Mouse (Mus musculus) liver, embryonic 14.5 days (tissue): Measurements from ENCODE around the gene Rab34.

Experiments
- CTCF ChIP-seq: IDR thresholded peaks from 2 replicates; pipeline ENCODE4 v1.5.1; 2016; ENCODE audit warnings: antibody characterized with exemption, low read depth, control low read depth
- EP300 ChIP-seq: IDR thresholded peaks from 2 replicates; pipeline ENCODE4 v1.6.1; 2016; ENCODE audit warnings: antibody characterized with exemption, low read depth

DNA sequence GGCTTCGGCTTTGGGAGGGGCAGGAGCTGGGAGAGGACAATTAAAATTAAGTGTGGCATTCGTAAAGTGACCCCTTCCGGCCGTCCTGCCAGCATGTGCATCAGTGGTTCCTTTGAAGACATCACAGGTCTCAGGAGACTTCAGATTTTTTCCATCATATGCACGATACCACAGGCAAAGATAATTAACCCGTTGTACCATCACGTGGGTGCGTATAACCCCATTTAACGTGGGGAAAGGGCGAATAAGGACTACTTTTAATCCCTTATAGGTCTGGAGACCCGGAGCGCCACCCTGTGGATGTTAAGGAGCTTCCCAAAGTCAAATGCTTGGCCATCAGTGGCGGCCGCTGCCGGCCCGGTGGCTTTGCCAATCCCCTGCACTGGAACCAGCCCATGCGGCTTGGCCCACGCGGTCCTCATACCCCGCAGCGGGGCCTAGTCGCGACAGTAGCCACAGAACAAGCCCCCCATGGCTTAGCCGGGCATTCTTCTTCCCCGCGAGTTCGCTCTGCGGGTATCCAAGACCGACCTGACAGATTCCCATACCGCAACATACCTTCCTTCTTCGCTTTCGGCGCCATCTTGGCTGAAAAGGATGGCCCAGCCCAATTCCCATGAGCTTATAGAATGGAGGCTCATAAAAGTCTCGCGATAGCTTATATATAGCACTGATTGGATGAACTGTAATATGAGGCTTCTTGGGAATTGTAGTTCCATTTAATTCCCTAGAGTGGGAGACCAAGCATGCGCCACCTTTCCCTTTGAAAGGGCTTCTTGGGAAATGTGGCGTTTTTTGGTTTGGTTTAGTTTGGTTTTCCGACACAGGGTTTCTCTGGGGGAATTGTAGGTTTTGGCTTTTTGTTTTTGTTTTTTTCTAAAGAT lies 5.0 kb upstream of the Rab34 start, which contains the start of gene Rpl23a:
- TF ChIP-seq CTCF (peak; percentile 55), EP300 (peak; percentile 48; the same call in 1 of the 2 replicates)
